Mouse (Mus musculus) C2C12 (cell line): ENCODE results near the gene Gnl1.

Experiments
- CTCF ChIP-seq: IDR thresholded peaks from one replicate; pipeline ENCODE4 v1.5.1; 2011; ENCODE audit not compliant: control insufficient read depth, insufficient read depth, insufficient read length
- USF1 ChIP-seq: IDR thresholded peaks from one replicate; pipeline ENCODE4 v1.6.1; 2011; ENCODE audit warnings: low read depth, mild to moderate bottlenecking, control low read depth, moderate library complexity

GRCm38 (mm10) chr17:35932608-35933007 is 47.0 kb upstream of the Gnl1 start:
- TF ChIP-seq CTCF: no peak
- no peak for TF ChIP-seq USF1
